Mouse (Mus musculus): ENCODE measurements around the gene Olfr224. TPM values are rescaled to one million over a fixed set of nuclear protein-coding genes. Genes with fewer than 3 reads are reported as not detected.

The Olfr224 gene
- total and polyA plus RNA-seq, 3 experiments: not detected

DNA sequence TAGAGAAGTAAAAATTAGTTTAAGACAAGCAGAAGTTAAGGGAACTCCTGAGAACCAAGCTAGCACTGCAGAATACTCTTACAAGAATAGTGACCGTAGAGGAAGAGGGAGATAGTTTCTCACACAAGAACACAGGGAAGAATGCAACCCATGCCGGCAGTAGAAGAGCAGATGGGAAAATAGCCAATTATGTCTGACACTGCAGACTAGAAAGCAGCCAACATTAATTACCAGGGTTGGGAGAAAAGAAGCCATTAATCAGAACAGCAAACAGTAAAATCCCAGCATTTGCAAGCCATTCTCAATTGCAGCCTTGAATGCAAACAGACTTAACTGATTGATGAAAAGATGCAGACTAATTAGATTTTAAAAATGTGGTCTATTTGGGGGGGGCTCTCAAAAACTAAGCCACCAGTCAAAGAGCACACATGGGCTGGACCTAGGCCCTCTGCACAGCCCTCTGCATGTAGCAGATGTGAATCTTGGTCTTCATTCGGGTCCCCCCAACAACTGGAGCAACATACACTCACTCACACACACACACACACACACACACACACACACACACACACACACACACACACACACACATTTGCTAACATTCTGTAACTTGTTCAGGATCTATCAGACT is 18.4 kb upstream of the Olfr224 start:
- H3K9ac ChIP-seq (ENCODE audit: control insufficient read depth, low read depth, low read length, poor library complexity, severe bottlenecking): no peak overlapping the region
- H3K36me3 ChIP-seq (ENCODE audit: control insufficient read depth in 1 of 2, insufficient read depth in 2 of 2, low read length in 2 of 2): peaks cover 0 to 3% of the 10 kb centered on the region in 2 experiments; a peak in 1 of 4 replicates
- H3K27me3 ChIP-seq (ENCODE audit: control insufficient read depth in 1 of 2, insufficient read depth in 2 of 2, low read length in 2 of 2): peaks cover 0 to 5% of the 10 kb centered on the region in 2 experiments
- H3K4me1 ChIP-seq (ENCODE audit: control insufficient read depth in 1 of 2, insufficient read depth in 2 of 2, low read length in 2 of 2): peaks cover 0 to 3% of the 10 kb centered on the region in 2 experiments; a peak in 3 of 4 replicates
- TF ChIP-seq CTCF (IDR thresholded peaks at IDR 0.05 in 2 of 3, conservative IDR thresholded peaks at IDR 0.05 in 1 of 3; ENCODE audit: control insufficient read depth in 1 of 3, insufficient read depth in 1 of 3, low read depth in 2 of 3, low read length in 3 of 3, poor library complexity in 1 of 3, severe bottlenecking in 1 of 3) (no peak), ZC3H11A (IDR thresholded peaks at IDR 0.05; ENCODE audit: low read depth, low read length) (no peak), MAZ (IDR thresholded peaks at IDR 0.05; ENCODE audit: low read depth, low read length) (no peak), SMC3 (IDR thresholded peaks at IDR 0.05; ENCODE audit: low read depth, low read length) (no peak), MYC (IDR thresholded peaks at IDR 0.05; ENCODE audit: low read depth, low read length) (no peak), NELFE (IDR thresholded peaks at IDR 0.05; ENCODE audit: low read depth, low read length) (no peak), NRF1 (IDR thresholded peaks at IDR 0.05; ENCODE audit: insufficient read depth, low read depth, low read length, poor library complexity, severe bottlenecking) (no peak)
- no peak for DNase-seq (ENCODE audit: low read depth, low spot score)
- H3K27ac ChIP-seq (ENCODE audit: control insufficient read depth, low read depth, low read length): no peak overlapping the region
- H3K4me3 ChIP-seq (ENCODE audit: control insufficient read depth in 1 of 2, insufficient read depth in 1 of 2, low read depth in 2 of 2, low read length in 2 of 2): no peak overlapping the region
- no peaks in the 10 kb centered on the region for H3K79me2 ChIP-seq (ENCODE audit: control insufficient read depth, insufficient read depth, low read length, poor library complexity)
- no peaks in the 10 kb centered on the region for H3K9me3 ChIP-seq (replicated peaks; ENCODE audit: insufficient read depth, low read length)

- DNase-seq (ENCODE audit: low read depth, low spot score): peak; percentile 80
- H3K9ac ChIP-seq (ENCODE audit: control insufficient read depth, low read depth, low read length, poor library complexity, severe bottlenecking): peak overlapping the region; percentile 14; the same call in 1 of the 2 replicates
- TF ChIP-seq MAFK (IDR thresholded peaks at IDR 0.05; ENCODE audit: borderline replicate concordance, low read depth, low read length) (no peak), ZNF384 (IDR thresholded peaks at IDR 0.05; ENCODE audit: low read depth, low read length) (no peak), TBP (IDR thresholded peaks at IDR 0.05; ENCODE audit: low read depth, low read length) (no peak), GABPA (IDR thresholded peaks at IDR 0.05; ENCODE audit: low read depth, low read length) (no peak), EP300 (IDR thresholded peaks at IDR 0.05; ENCODE audit: low read depth in 1 of 2, low read length in 2 of 2) (no peak), MAZ (IDR thresholded peaks at IDR 0.05; ENCODE audit: low read depth, low read length) (no peak), POLR2AphosphoS5 (IDR thresholded peaks at IDR 0.05; ENCODE audit: borderline replicate concordance, low read depth, low read length) (no peak), BHLHE40 (IDR thresholded peaks at IDR 0.05; ENCODE audit: borderline replicate concordance, low read depth, low read length) (no peak), MAX (IDR thresholded peaks at IDR 0.05; ENCODE audit: low read length) (no peak), SMC3 (IDR thresholded peaks at IDR 0.05; ENCODE audit: low read depth, low read length) (peak; percentile 96), RCOR1 (IDR thresholded peaks at IDR 0.05; ENCODE audit: low read depth, low read length) (no peak), CHD1 (IDR thresholded peaks at IDR 0.05; ENCODE audit: low read depth, low read length) (no peak), ELF1 (IDR thresholded peaks at IDR 0.05; ENCODE audit: low read depth, low read length) (no peak), USF2 (IDR thresholded peaks at IDR 0.05; ENCODE audit: borderline replicate concordance in 1 of 2, insufficient read depth in 1 of 2, low read depth in 1 of 2, low read length in 2 of 2) (no peak), MYB (IDR thresholded peaks at IDR 0.05; ENCODE audit: low read depth, low read length) (no peak), USF1 (IDR thresholded peaks at IDR 0.05; ENCODE audit: low read depth, low read length) (no peak), CTCF (IDR thresholded peaks at IDR 0.05 in 2 of 3, conservative IDR thresholded peaks at IDR 0.05 in 1 of 3; ENCODE audit: control insufficient read depth in 1 of 3, insufficient read depth in 1 of 3, low read depth in 2 of 3, low read length in 3 of 3, poor library complexity in 1 of 3, severe bottlenecking in 1 of 3) (peak; percentile 83 to 91 (median 88)), MEF2A (IDR thresholded peaks at IDR 0.05; ENCODE audit: extremely low read depth, insufficient replicate concordance, low read depth, low read length, poor library complexity, severe bottlenecking) (no peak), NRF1 (IDR thresholded peaks at IDR 0.05; ENCODE audit: insufficient read depth, low read depth, low read length, poor library complexity, severe bottlenecking) (no peak), ETS1 (IDR thresholded peaks at IDR 0.05; ENCODE audit: low read depth, low read length) (no peak), POLR2A (IDR thresholded peaks at IDR 0.05; ENCODE audit: control insufficient read depth in 1 of 2, insufficient read depth in 1 of 2, low read depth in 1 of 2, low read length in 2 of 2, poor library complexity in 1 of 2) (no peak), E2F4 (IDR thresholded peaks at IDR 0.05; ENCODE audit: borderline replicate concordance, low read depth, low read length) (no peak), KAT2A (conservative IDR thresholded peaks at IDR 0.05; ENCODE audit: low read depth, low read length) (no peak), ZKSCAN1 (IDR thresholded peaks at IDR 0.05; ENCODE audit: low read depth, low read length) (no peak), MXI1 (IDR thresholded peaks at IDR 0.05; ENCODE audit: low read depth, low read length) (peak; percentile 25; the same call in 1 of the 2 replicates), RAD21 (IDR thresholded peaks at IDR 0.05; ENCODE audit: low read depth, low read length) (peak; percentile 78)
These were observed 17.6 kb upstream of the Olfr224 start for GRCm38 (mm10) chr11:58587898-58588348.

More at GRCm38 (mm10) chr11:58587898-58588348, 17.6 kb upstream of the Olfr224 start:
- H3K36me3 ChIP-seq (ENCODE audit: control insufficient read depth in 1 of 2, insufficient read depth in 2 of 2, low read length in 2 of 2): peaks cover 0 to 3% of the 10 kb centered on the region in 2 experiments; a peak in 1 of 4 replicates
- H3K79me2 ChIP-seq (ENCODE audit: control insufficient read depth, insufficient read depth, low read length, poor library complexity): no peaks in the 10 kb centered on the region
- peak overlapping the region; percentile 33 to 59 for H3K4me3 ChIP-seq (ENCODE audit: control insufficient read depth in 1 of 2, insufficient read depth in 1 of 2, low read depth in 2 of 2, low read length in 2 of 2)
- peaks cover 0 to 5% of the 10 kb centered on the region in 2 experiments for H3K27me3 ChIP-seq (ENCODE audit: control insufficient read depth in 1 of 2, insufficient read depth in 2 of 2, low read length in 2 of 2)
- H3K4me1 ChIP-seq (ENCODE audit: control insufficient read depth in 1 of 2, insufficient read depth in 2 of 2, low read length in 2 of 2): peaks cover 0 to 3% of the 10 kb centered on the region in 2 experiments; a peak in 3 of 4 replicates
- H3K27ac ChIP-seq (ENCODE audit: control insufficient read depth, low read depth, low read length): no peak overlapping the region
- no peaks in the 10 kb centered on the region for H3K9me3 ChIP-seq (replicated peaks; ENCODE audit: insufficient read depth, low read length)
